Mouse (Mus musculus): ENCODE measurements around the gene Ppp1ca. TPM values are rescaled to one million over a fixed set of nuclear protein-coding genes. Genes with fewer than 3 reads are reported as not detected.

Ppp1ca gene
- polyA plus RNA-seq, 1 experiment from 2014 or later: 520 TPM

- no peak overlapping the region for H3K27ac ChIP-seq (ENCODE audit: low read length)
- no peaks in the 10 kb centered on the region for H3K27me3 ChIP-seq (ENCODE audit: control insufficient read depth, insufficient read depth, low read depth, low read length)
- H3K4me1 ChIP-seq (ENCODE audit: control insufficient read depth, insufficient read depth, low read length): peaks cover 15% of the 10 kb centered on the region
- ATAC-seq: no peak
- H3K4me2 ChIP-seq (ENCODE audit: low read length): no peak overlapping the region
- no peaks in the 10 kb centered on the region for H3K9me3 ChIP-seq (replicated peaks; ENCODE audit: control insufficient read depth, low read length, poor library complexity, severe bottlenecking)
- 0 out of 2 replicates have a peak overlapping the region, but pooled peaks have one; percentile 6 for H3K9ac ChIP-seq (ENCODE audit: low read depth, low read length)
- H3K4me3 ChIP-seq (ENCODE audit: low read depth, low read length): no peak overlapping the region
- WGBS: 57% methylated on average over 11 of the region's 11 CpGs
- no peaks in the 10 kb centered on the region for H3K36me3 ChIP-seq (ENCODE audit: control insufficient read depth, insufficient read depth, low read length)
Observed at GRCm38 (mm10) chr19:4172925-4173324, 18.9 kb upstream of the Ppp1ca start.

DNA sequence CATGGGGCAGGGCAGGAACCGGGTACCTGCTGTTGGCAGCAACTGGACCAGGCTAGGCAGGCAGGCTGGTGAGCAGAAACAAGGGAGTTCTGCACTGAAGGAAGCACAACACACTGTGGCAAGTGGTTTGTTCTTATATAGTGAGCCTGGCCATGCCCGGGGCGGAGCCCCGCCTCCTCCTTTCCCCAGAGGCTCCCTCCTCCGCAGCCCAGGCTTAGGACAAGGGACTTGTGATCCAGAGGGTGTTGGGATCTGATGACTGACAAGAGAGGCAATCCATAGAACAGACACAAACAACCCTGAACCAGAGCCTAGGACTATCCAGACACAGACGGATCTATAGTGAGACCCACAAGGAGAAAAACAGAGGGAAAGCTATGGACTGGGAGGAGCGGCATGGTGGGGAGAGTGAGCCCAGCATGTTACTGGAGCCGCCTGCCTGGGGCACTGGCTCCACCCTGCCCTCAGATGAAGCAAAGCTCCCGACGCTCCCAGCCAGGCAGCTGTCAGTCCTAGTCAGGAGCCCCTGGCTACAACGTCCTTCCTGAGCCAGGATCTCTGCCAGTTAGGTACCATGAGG is 16.4 kb upstream of the Ppp1ca start, which contains the start of gene Carns1:
Gene Carns1 (minus strand): TSS at position 112 of the 580 bp plus-strand sequence.
- no peak for ATAC-seq
- Histone ChIP-seq H3K27me3 (ENCODE audit: control insufficient read depth, insufficient read depth, low read depth, low read length) (no peaks in the 10 kb centered on the region), H3K9me3 (replicated peaks; ENCODE audit: control insufficient read depth, low read length, poor library complexity, severe bottlenecking) (no peaks in the 10 kb centered on the region), H3K4me2 (ENCODE audit: low read length) (peak within 1 kb of the TSS; percentile 29; the same call in 1 of the 2 replicates), H3K36me3 (ENCODE audit: control insufficient read depth, insufficient read depth, low read length) (no peaks in the 10 kb centered on the region), H3K27ac (ENCODE audit: low read length) (no peak within 1 kb of the TSS), H3K4me3 (ENCODE audit: low read depth, low read length) (no peak within 1 kb of the TSS), H3K4me1 (ENCODE audit: control insufficient read depth, insufficient read depth, low read length) (peaks cover 8% of the 10 kb centered on the region), H3K9ac (ENCODE audit: low read depth, low read length) (peak within 1 kb of the TSS; percentile 22)
- WGBS: under 1% methylated on average over 11 of the region's 11 CpGs

DNA sequence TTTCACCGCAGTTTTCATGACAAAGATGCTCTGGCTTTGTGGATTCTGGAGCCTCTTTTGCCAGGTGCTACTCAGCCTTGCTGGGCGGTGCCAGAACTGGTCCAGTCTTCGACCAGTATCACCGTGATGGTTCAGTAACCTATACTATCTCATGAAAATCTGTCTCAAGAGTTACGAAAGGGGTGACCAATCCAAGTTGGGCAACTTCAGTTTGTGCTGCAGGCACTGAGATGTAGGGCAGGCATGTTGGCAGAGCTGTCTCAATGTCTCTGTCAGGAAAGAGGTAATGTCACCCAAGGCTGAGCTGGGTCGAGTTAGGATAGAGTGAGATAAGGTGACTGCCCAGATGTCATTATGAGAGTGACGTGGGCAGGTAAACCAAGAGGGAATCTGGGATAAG is 11.5 kb upstream of the Ppp1ca start:
- Histone ChIP-seq H3K4me3 (ENCODE audit: low read depth, low read length) (no peak overlapping the region), H3K36me3 (ENCODE audit: control insufficient read depth, insufficient read depth, low read length) (no peaks in the 10 kb centered on the region), H3K9ac (ENCODE audit: low read depth, low read length) (no peak overlapping the region), H3K27ac (ENCODE audit: low read length) (no peak overlapping the region), H3K9me3 (replicated peaks; ENCODE audit: control insufficient read depth, low read length, poor library complexity, severe bottlenecking) (no peaks in the 10 kb centered on the region), H3K4me1 (ENCODE audit: control insufficient read depth, insufficient read depth, low read length) (peaks cover 7% of the 10 kb centered on the region; the same call in 1 of the 2 replicates), H3K4me2 (ENCODE audit: low read length) (no peak overlapping the region), H3K27me3 (ENCODE audit: control insufficient read depth, insufficient read depth, low read depth, low read length) (no peaks in the 10 kb centered on the region)
- no peak for ATAC-seq
- 92% methylated on average over 7 of the region's 7 CpGs for WGBS

DNA sequence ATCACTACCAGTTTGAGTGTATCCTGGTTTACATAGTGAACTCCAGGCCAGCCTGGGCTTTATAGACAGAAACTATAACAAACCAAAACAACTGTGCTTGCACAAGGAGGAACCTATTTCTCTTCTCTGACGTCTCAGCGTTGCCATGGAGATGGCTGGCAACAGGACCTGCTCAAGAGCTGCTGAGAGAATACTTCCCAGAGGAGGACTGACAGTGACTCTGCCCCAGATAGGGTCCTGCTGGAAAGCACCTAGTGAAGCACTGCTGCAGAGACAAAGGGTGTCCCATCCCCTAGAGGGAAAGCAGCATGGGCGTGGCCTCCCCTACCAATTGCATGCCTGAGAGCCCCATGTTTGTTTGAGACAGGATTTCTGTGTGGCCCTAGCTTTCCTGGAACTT is 10.0 kb upstream of the Ppp1ca start:
- 43% methylated on average over 3 of the region's 3 CpGs for WGBS
- ATAC-seq: peak; percentile 45
- H3K27ac ChIP-seq (ENCODE audit: low read length): 0 out of 2 replicates have a peak overlapping the region, but pooled peaks have one; percentile 8

GRCm38 (mm10) chr19:4183689-4184088 is 8.2 kb upstream of the Ppp1ca start:
- no peak overlapping the region for H3K4me3 ChIP-seq (ENCODE audit: low read depth, low read length)
- no peak overlapping the region for H3K27ac ChIP-seq (ENCODE audit: low read length)
- no peaks in the 10 kb centered on the region for H3K36me3 ChIP-seq (ENCODE audit: control insufficient read depth, insufficient read depth, low read length)
- H3K9ac ChIP-seq (ENCODE audit: low read depth, low read length): no peak overlapping the region
- H3K27me3 ChIP-seq (ENCODE audit: control insufficient read depth, insufficient read depth, low read depth, low read length): no peaks in the 10 kb centered on the region
- H3K4me2 ChIP-seq (ENCODE audit: low read length): no peak overlapping the region
- no peak for ATAC-seq
- 62% methylated on average over 2 of the region's 2 CpGs for WGBS
- H3K9me3 ChIP-seq (replicated peaks; ENCODE audit: control insufficient read depth, low read length, poor library complexity, severe bottlenecking): no peaks in the 10 kb centered on the region
- H3K4me1 ChIP-seq (ENCODE audit: control insufficient read depth, insufficient read depth, low read length): peaks cover 4% of the 10 kb centered on the region; the same call in 1 of the 2 replicates

More for the DNA sequence above, 10.0 kb upstream of the Ppp1ca start:
- H3K4me3 ChIP-seq (ENCODE audit: low read depth, low read length): no peak overlapping the region
- no peaks in the 10 kb centered on the region for H3K27me3 ChIP-seq (ENCODE audit: control insufficient read depth, insufficient read depth, low read depth, low read length)
- H3K36me3 ChIP-seq (ENCODE audit: control insufficient read depth, insufficient read depth, low read length): no peaks in the 10 kb centered on the region
- H3K9me3 ChIP-seq (replicated peaks; ENCODE audit: control insufficient read depth, low read length, poor library complexity, severe bottlenecking): no peaks in the 10 kb centered on the region
- 0 out of 2 replicates have a peak overlapping the region, but pooled peaks have one; percentile 10 for H3K9ac ChIP-seq (ENCODE audit: low read depth, low read length)
- H3K4me2 ChIP-seq (ENCODE audit: low read length): no peak overlapping the region
- H3K4me1 ChIP-seq (ENCODE audit: control insufficient read depth, insufficient read depth, low read length): peaks cover 4% of the 10 kb centered on the region; the same call in 1 of the 2 replicates

- 64% methylated on average over 15 of the region's 15 CpGs for WGBS
- no peak for ATAC-seq
- H3K36me3 ChIP-seq (ENCODE audit: control insufficient read depth, insufficient read depth, low read length): no peaks in the 10 kb centered on the region
- no peaks in the 10 kb centered on the region for H3K27me3 ChIP-seq (ENCODE audit: control insufficient read depth, insufficient read depth, low read depth, low read length)
- H3K9me3 ChIP-seq (replicated peaks; ENCODE audit: control insufficient read depth, low read length, poor library complexity, severe bottlenecking): no peaks in the 10 kb centered on the region
- H3K27ac ChIP-seq (ENCODE audit: low read length): no peak overlapping the region
- no peak overlapping the region for H3K4me2 ChIP-seq (ENCODE audit: low read length)
- no peak overlapping the region for H3K4me3 ChIP-seq (ENCODE audit: low read depth, low read length)
- no peak overlapping the region for H3K9ac ChIP-seq (ENCODE audit: low read depth, low read length)
- H3K4me1 ChIP-seq (ENCODE audit: control insufficient read depth, insufficient read depth, low read length): peaks cover 4% of the 10 kb centered on the region; the same call in 1 of the 2 replicates
Observed at GRCm38 (mm10) chr19:4184976-4185975, 6.6 kb upstream of the Ppp1ca start.

DNA sequence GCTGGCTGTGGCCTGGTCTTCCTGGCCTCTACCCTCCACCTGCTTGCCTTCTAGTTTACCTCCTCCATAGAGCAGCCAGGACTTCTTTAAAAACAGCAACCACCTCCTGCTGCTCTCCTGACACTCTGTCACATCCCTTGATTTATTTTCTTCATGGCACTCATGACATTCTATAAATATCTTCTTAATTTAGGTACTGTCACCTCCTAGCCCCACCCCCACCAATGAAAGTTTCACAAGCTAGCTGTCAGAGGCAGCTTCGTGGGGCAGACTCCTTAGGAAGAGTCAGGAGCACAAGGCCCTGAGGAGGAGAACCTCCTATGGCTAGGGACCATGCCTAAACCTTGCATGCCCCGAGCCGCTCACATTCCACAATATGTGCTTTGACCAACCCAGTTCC is 4.6 kb upstream of the Ppp1ca start:
- no peaks in the 10 kb centered on the region for H3K9me3 ChIP-seq (replicated peaks; ENCODE audit: control insufficient read depth, low read length, poor library complexity, severe bottlenecking)
- H3K4me3 ChIP-seq (ENCODE audit: low read depth, low read length): no peak overlapping the region
- H3K27me3 ChIP-seq (ENCODE audit: control insufficient read depth, insufficient read depth, low read depth, low read length): no peaks in the 10 kb centered on the region
- H3K27ac ChIP-seq (ENCODE audit: low read length): no peak overlapping the region
- H3K36me3 ChIP-seq (ENCODE audit: control insufficient read depth, insufficient read depth, low read length): no peaks in the 10 kb centered on the region
- H3K4me2 ChIP-seq (ENCODE audit: low read length): no peak overlapping the region
- no peak overlapping the region for H3K9ac ChIP-seq (ENCODE audit: low read depth, low read length)
- ATAC-seq: no peak
- 77% methylated on average over 3 of the region's 3 CpGs for WGBS
- H3K4me1 ChIP-seq (ENCODE audit: control insufficient read depth, insufficient read depth, low read length): peaks cover 3% of the 10 kb centered on the region; the same call in 1 of the 2 replicates

DNA sequence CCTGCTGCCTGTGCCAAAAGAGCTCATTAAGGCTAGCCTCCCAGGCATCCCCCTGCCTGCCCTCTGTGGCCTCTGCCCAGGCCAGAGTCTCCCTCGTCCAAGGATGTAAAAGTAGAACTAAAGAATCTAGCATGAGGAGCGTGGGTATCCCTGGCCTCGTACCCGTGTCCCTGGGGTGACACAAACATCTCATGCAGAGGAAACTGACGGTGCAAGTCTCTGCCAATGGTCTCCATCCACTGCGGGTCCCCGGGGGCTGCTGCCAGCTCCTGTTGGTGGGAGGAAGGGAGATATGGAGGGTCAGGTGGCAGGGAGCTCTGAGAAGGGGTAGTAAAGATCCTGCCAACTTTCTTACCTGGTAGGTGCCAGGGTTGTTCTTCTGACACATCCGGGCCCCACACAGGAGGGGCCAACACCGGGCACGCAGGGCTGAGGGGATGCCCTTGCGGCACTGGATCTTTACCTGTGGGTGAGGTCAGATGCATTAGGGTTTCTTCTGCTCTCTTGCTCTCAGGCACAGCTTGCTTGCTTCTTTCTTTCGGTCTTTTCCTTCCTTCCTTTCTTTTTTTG is 2.7 kb upstream of the Ppp1ca start:
- H3K4me3 ChIP-seq (ENCODE audit: low read depth, low read length): no peak overlapping the region
- H3K9me3 ChIP-seq (replicated peaks; ENCODE audit: control insufficient read depth, low read length, poor library complexity, severe bottlenecking): no peaks in the 10 kb centered on the region
- peaks cover 13% of the 10 kb centered on the region for H3K4me1 ChIP-seq (ENCODE audit: control insufficient read depth, insufficient read depth, low read length)
- no peak overlapping the region for H3K27ac ChIP-seq (ENCODE audit: low read length)
- H3K36me3 ChIP-seq (ENCODE audit: control insufficient read depth, insufficient read depth, low read length): 0 out of 2 replicates have a peak, but pooled peaks cover 2% of the 10 kb centered on the region
- ATAC-seq: no peak
- no peak overlapping the region for H3K9ac ChIP-seq (ENCODE audit: low read depth, low read length)
- WGBS: 84% methylated on average over 12 of the region's 12 CpGs
- H3K27me3 ChIP-seq (ENCODE audit: control insufficient read depth, insufficient read depth, low read depth, low read length): no peaks in the 10 kb centered on the region
- no peak overlapping the region for H3K4me2 ChIP-seq (ENCODE audit: low read length)
